Mouse (Mus musculus) ES-Bruce4 (cell line): ENCODE results near the gene Cbll1. TPM values are rescaled to one million over a fixed set of nuclear protein-coding genes. Genes with fewer than 3 reads are reported as not detected.

Experiments used
- H3K27ac ChIP-seq: 2 replicates; pipeline ENCODE4 v1.5.1; 2012; ENCODE audit warnings: low read length, inconsistent platforms; ENCODE audit not compliant: insufficient read depth
- H3K27me3 ChIP-seq: 2 replicates; pipeline ENCODE4 v1.6.1; 2012; ENCODE audit warnings: mild to moderate bottlenecking, low read length, inconsistent platforms; ENCODE audit not compliant: control insufficient read depth, poor library complexity, insufficient read depth, severe bottlenecking
- H3K36me3 ChIP-seq: 2 replicates; pipeline ENCODE4 v1.6.1; 2012; ENCODE audit warnings: inconsistent platforms, mild to moderate bottlenecking, low read length, moderate library complexity; ENCODE audit not compliant: control insufficient read depth, poor library complexity, insufficient read depth, severe bottlenecking
- H3K4me1 ChIP-seq: one replicate; pipeline ENCODE4 v1.8.1; 2011; ENCODE audit warnings: low read length; ENCODE audit not compliant: control insufficient read depth, insufficient read depth
- H3K4me3 ChIP-seq: 2 replicates; pipeline ENCODE4 v1.5.1; 2011; ENCODE audit warnings: low read depth, mild to moderate bottlenecking, low read length
- H3K9ac ChIP-seq: 2 replicates; pipeline ENCODE4 v1.6.1; 2012; ENCODE audit warnings: low read depth, mild to moderate bottlenecking, inconsistent platforms; ENCODE audit not compliant: poor library complexity, severe bottlenecking
- H3K9me3 ChIP-seq: replicated peaks from 2 replicates; pipeline ENCODE4 v1.6.1; 2012; ENCODE audit warnings: mild to moderate bottlenecking, low read length, inconsistent platforms; ENCODE audit not compliant: control insufficient read depth, poor library complexity, insufficient read depth, severe bottlenecking
- CTCF ChIP-seq: IDR thresholded peaks from one replicate; pipeline ENCODE4 v1.8.1; 2011; ENCODE audit warnings: low read depth, low read length
- EP300 ChIP-seq: IDR thresholded peaks from 2 replicates; pipeline ENCODE4 v1.6.1; 2011; ENCODE audit warnings: low read depth, low read length; ENCODE audit not compliant: insufficient read depth
- POLR2A ChIP-seq: IDR thresholded peaks from one replicate; pipeline ENCODE4 v1.8.1; 2011; ENCODE audit warnings: low read length; ENCODE audit not compliant: insufficient read depth
- polyA plus RNA-seq: library from polyadenylated mRNA; stranded (reverse); fragments of >200 nt; gene quantifications from 2 replicates; pipeline ENCODE4 v1.2.4, GENCODE M21; 2011; ENCODE audit warnings: low read depth; ENCODE audit not compliant: missing spikeins, insufficient read depth, insufficient read length

Cbll1 gene
- polyA plus RNA-seq, 1 experiment, result 45.3 TPM

GRCm38 (mm10) chr12:31439612-31440011 lies 59.8 kb downstream of the Cbll1 start:
- no peaks in the 10 kb centered on the region for H3K4me1 ChIP-seq
- no peak overlapping the region for H3K27ac ChIP-seq
- H3K9me3 ChIP-seq, result no peaks in the 10 kb centered on the region
- H3K9ac ChIP-seq, result no peak overlapping the region
- H3K36me3 ChIP-seq, result no peaks in the 10 kb centered on the region
- TF ChIP-seq EP300 (no peak), POLR2A (no peak)
- no peak overlapping the region for H3K4me3 ChIP-seq
- no peaks in the 10 kb centered on the region for H3K27me3 ChIP-seq

- Histone ChIP-seq H3K27me3 (no peaks in the 10 kb centered on the region), H3K9me3 (no peaks in the 10 kb centered on the region), H3K27ac (no peak overlapping the region), H3K36me3 (no peaks in the 10 kb centered on the region), H3K4me1 (no peaks in the 10 kb centered on the region), H3K4me3 (no peak overlapping the region), H3K9ac (no peak overlapping the region)
- TF ChIP-seq CTCF (no peak), POLR2A (no peak)
Measured at GRCm38 (mm10) chr12:31437791-31438190, 61.6 kb downstream of the Cbll1 start.

Other genes starting within 250 kb of the Cbll1 start
- gene Lamb1, start 234.4 kb downstream of the Cbll1 start, polyA plus RNA-seq, result 142 and 163 TPM in 2 replicates
- gene Dld, start 148.2 kb downstream of the Cbll1 start, polyA plus RNA-seq, result 136 and 156 TPM in 2 replicates
- gene Slc26a3, start 108.7 kb downstream of the Cbll1 start, polyA plus RNA-seq, result 0.68 and 1.1 TPM in 2 replicates
- not detected in 2 replicates for gene Slc26a4, start 60.4 kb upstream of the Cbll1 start, polyA plus RNA-seq
- gene Bcap29, start 135.0 kb upstream of the Cbll1 start, polyA plus RNA-seq, result 33.1 and 33.2 TPM in 2 replicates
- 23.0 and 23.9 TPM in 2 replicates for gene Dus4l, start 155.2 kb upstream of the Cbll1 start, polyA plus RNA-seq
- gene Cog5, start 155.3 kb upstream of the Cbll1 start, polyA plus RNA-seq, result 50.6 and 53.6 TPM in 2 replicates
- not detected in 2 replicates for gene Gpr22, start 214.3 kb upstream of the Cbll1 start, polyA plus RNA-seq